ENCODE assay signal across 11 mouse cellular contexts in genomic region chr2:167292854-167293253, GRCm38 (mm10). TPM values are rescaled to one million over a fixed set of nuclear protein-coding genes. Genes with fewer than 3 reads are reported as not detected.
A peak's percentile ranks its signal among the peaks of the same experiment; 100 is the strongest.
DNase-seq lines count a peak whose midpoint lies in the region; ATAC-seq lines count a peak whose summit lies in the region.
"Had no signal": no experiment of that assay in that cellular context is flagged by ENCODE, and none has a peak within 500 bp of the region (broad histone marks: within the 10 kb centered on the region; RNA-seq: fewer than 3 reads in every experiment).

No protein-coding gene starts in this region.

- no peak overlapping the region for H3K9ac ChIP-seq in midbrain, embryonic 11.5 days (ENCODE audit: low read length)
- H3K9ac ChIP-seq in midbrain, embryonic 14.5 days (replicated peaks; ENCODE audit: low read length) = no peak overlapping the region
- no peak overlapping the region for H3K9ac ChIP-seq in limb, embryonic 13.5 days
- H3K9ac ChIP-seq: heart, embryonic 15.5 days; limb, embryonic 15.5 days had no signal

- WGBS in midbrain, embryonic 11.5 days = 56% methylated on average over 6 of the region's 6 CpGs
- 33% methylated on average over 6 of the region's 6 CpGs for whole genome bisulfite sequencing in midbrain, embryonic 14.5 days
- WGBS in limb, embryonic 13.5 days = 12% methylated on average over 6 of the region's 6 CpGs

- peak; percentile 3 to 4 for DNase-seq in frontal cortex, postnatal 10 days (ENCODE audit: low spot score in 2 of 2)
- DNase-seq in frontal cortex, adult 2 months (ENCODE audit: extremely low spot score in 1 of 2, low spot score in 1 of 2) = no peak
- peak; percentile 75 for DNase-seq in midbrain, embryonic 11.5 days (ENCODE audit: low spot score, missing footprints)
- DNase-seq in midbrain, embryonic 14.5 days = no peak
- DNase-seq in c-Kit-positive CD71-positive TER-119-positive erythroid progenitor cells, embryonic 14.5 days (ENCODE audit: low spot score) = peak; percentile 58
- no peak for DNase-seq in lung, postnatal 36 days

- no peak overlapping the region for H3K4me2 ChIP-seq in midbrain, embryonic 11.5 days
- H3K4me2 ChIP-seq in midbrain, embryonic 14.5 days (ENCODE audit: low read length) = no peak overlapping the region
- H3K4me2 ChIP-seq in limb, embryonic 13.5 days (replicated peaks) = no peak overlapping the region
- H3K4me2 ChIP-seq: heart, embryonic 15.5 days; limb, embryonic 15.5 days had no signal

- no peaks in the 10 kb centered on the region for H3K27me3 ChIP-seq in midbrain, embryonic 11.5 days (ENCODE audit: control insufficient read depth, insufficient read depth, low read length)
- no peaks in the 10 kb centered on the region for H3K27me3 ChIP-seq in midbrain, embryonic 14.5 days (ENCODE audit: control insufficient read depth, insufficient read depth, low read length)
- H3K27me3 ChIP-seq in limb, embryonic 13.5 days = no peaks in the 10 kb centered on the region
- H3K27me3 ChIP-seq: CH12.LX; heart, embryonic 15.5 days; limb, embryonic 15.5 days had no signal

- H3K36me3 ChIP-seq in midbrain, embryonic 11.5 days (ENCODE audit: control insufficient read depth, insufficient read depth, low read length) = no peaks in the 10 kb centered on the region
- H3K36me3 ChIP-seq in midbrain, embryonic 14.5 days (ENCODE audit: control insufficient read depth, insufficient read depth, low read length) = no peaks in the 10 kb centered on the region
- H3K36me3 ChIP-seq in limb, embryonic 13.5 days = no peaks in the 10 kb centered on the region; the same call in 1 of the 2 replicates
- H3K36me3 ChIP-seq: heart, embryonic 15.5 days; limb, embryonic 15.5 days had no signal

- no peaks in the 10 kb centered on the region for H3K9me3 ChIP-seq in midbrain, embryonic 11.5 days (ENCODE audit: control insufficient read depth, low read length)
- H3K9me3 ChIP-seq in midbrain, embryonic 14.5 days (ENCODE audit: control insufficient read depth, low read length) = no peaks in the 10 kb centered on the region
- no peaks in the 10 kb centered on the region for H3K9me3 ChIP-seq in limb, embryonic 13.5 days
- H3K9me3 ChIP-seq: heart, embryonic 15.5 days; limb, embryonic 15.5 days had no signal

- no peak for ATAC-seq in midbrain, embryonic 11.5 days (ENCODE audit: low FRiP score)
- ATAC-seq in midbrain, embryonic 14.5 days (ENCODE audit: low FRiP score, low TSS enrichment) = no peak
- 0 out of 2 replicates have a peak, but pooled peaks have one; percentile 11 for ATAC-seq in limb, embryonic 13.5 days (ENCODE audit: low FRiP score, low read depth)
- no peak for ATAC-seq in activated CD4-positive, CD25-positive, alpha-beta regulatory T cell, adult 4 months

- no peak overlapping the region for H3K4me3 ChIP-seq in midbrain, embryonic 11.5 days (ENCODE audit: low read depth, low read length)
- H3K4me3 ChIP-seq in midbrain, embryonic 14.5 days (replicated peaks; ENCODE audit: low read depth, low read length) = no peak overlapping the region
- no peak overlapping the region for H3K4me3 ChIP-seq in limb, embryonic 13.5 days
- H3K4me3 ChIP-seq: heart, embryonic 15.5 days; limb, embryonic 15.5 days had no signal

- no peaks in the 10 kb centered on the region; the same call in 1 of the 2 replicates for H3K4me1 ChIP-seq in midbrain, embryonic 11.5 days (ENCODE audit: control insufficient read depth, insufficient read depth, low read length)
- no peaks in the 10 kb centered on the region for H3K4me1 ChIP-seq in midbrain, embryonic 14.5 days (ENCODE audit: control insufficient read depth, insufficient read depth, low read length)
- H3K4me1 ChIP-seq in limb, embryonic 13.5 days = peaks cover 8% of the 10 kb centered on the region; the same call in 1 of the 2 replicates
- H3K4me1 ChIP-seq: limb, embryonic 15.5 days had no signal

- peak overlapping the region; percentile 25 for H3K27ac ChIP-seq in midbrain, embryonic 11.5 days (ENCODE audit: low read depth, low read length)
- no peak overlapping the region for H3K27ac ChIP-seq in midbrain, embryonic 14.5 days (replicated peaks; ENCODE audit: low read depth, low read length)
- no peak overlapping the region for H3K27ac ChIP-seq in limb, embryonic 13.5 days
- H3K27ac ChIP-seq: heart, embryonic 15.5 days; limb, embryonic 15.5 days had no signal

RNA-seq across cellular contexts. Expression of gene Ptgis, which starts 52.5 kb away (rescaled TPM):
- 1.7 and 2.0 TPM in 2 replicates for polyA plus RNA-seq in frontal cortex, adult 2 months (2012; rRNA removed)
- polyA plus RNA-seq in midbrain, embryonic 11.5 days (2014; fragmentation: Nextera tagmentation; extraction: Ambion mirVana) = 9.4 and 11.2 TPM in 2 replicates
- 2.2 and 5.3 TPM in 2 replicates for polyA plus RNA-seq in midbrain, embryonic 14.5 days (2014; fragmentation: Nextera tagmentation; extraction: Ambion mirVana)
- polyA plus RNA-seq in limb, embryonic 13.5 days (2015; fragmentation: Nextera tagmentation; extraction: Ambion mirVana) = 27.2 and 30.5 TPM in 2 replicates
- polyA plus RNA-seq in activated CD4-positive, CD25-positive, alpha-beta regulatory T cell, adult 4 months (2017; shearing (Covaris generic)) = under 1 TPM in 1 of 2 experiments, not detected in 1; 0.17 TPM

RNA-seq across cellular contexts. Expression of gene B4galt5, which starts 56.1 kb away (rescaled TPM):
- 37.8 and 38.8 TPM in 2 replicates for polyA plus RNA-seq in frontal cortex, adult 2 months (2012; rRNA removed)
- 15.0 and 19.8 TPM in 2 replicates for polyA plus RNA-seq in midbrain, embryonic 11.5 days (2014; fragmentation: Nextera tagmentation; extraction: Ambion mirVana)
- polyA plus RNA-seq in midbrain, embryonic 14.5 days (2014; fragmentation: Nextera tagmentation; extraction: Ambion mirVana) = 16.2 and 20.4 TPM in 2 replicates
- 10.1 and 13.9 TPM in 2 replicates for polyA plus RNA-seq in limb, embryonic 13.5 days (2015; fragmentation: Nextera tagmentation; extraction: Ambion mirVana)
- 10 to 100 TPM in 1 of 2 experiments, 1 to 10 TPM in 1; 7.9 to 11.6 TPM for polyA plus RNA-seq in activated CD4-positive, CD25-positive, alpha-beta regulatory T cell, adult 4 months (2017; shearing (Covaris generic))

Comparison
In these comparisons a context has a peak if more than half of its experiments do, and no peak if none do; other contexts are left out.
1. DNase-seq: peak in frontal cortex, postnatal 10 days (2 of 2), midbrain, embryonic 11.5 days (single experiment) and c-Kit-positive CD71-positive TER-119-positive erythroid progenitor cells, embryonic 14.5 days (single experiment); none in frontal cortex, adult 2 months (0 of 2), midbrain, embryonic 14.5 days (single experiment) and lung, postnatal 36 days (single experiment).